Mouse (Mus musculus) forebrain, embryonic 15.5 days (tissue): Measurements from ENCODE around the gene BC107364. TPM values are rescaled to one million over a fixed set of nuclear protein-coding genes. Genes with fewer than 3 reads are reported as not detected.
"Not testable (repeated sequence)": the region's sequence is repeated elsewhere in the genome, so short reads cannot be mapped to it uniquely, and the experiment has no call there.

ENCODE experiments used
- ATAC-seq: fragments of 200-750 bp; cut with Nextera tagmentation; replicated peaks from 2 replicates; pipeline ENCODE4 v1.8.0; 2017; ENCODE audit warnings: mild to moderate bottlenecking, moderate TSS enrichment, moderate library complexity
- H3K27ac ChIP-seq: fragments of 300-500 bp; sonication (generic); replicated peaks from 2 replicates; pipeline ENCODE4 v1.5.1; 2015; ENCODE audit warnings: mild to moderate bottlenecking, inconsistent platforms
- H3K27me3 ChIP-seq: fragments of 300-500 bp; sonication (generic); 2 replicates; pipeline ENCODE4 v1.6.1; 2015; ENCODE audit warnings: inconsistent platforms
- H3K36me3 ChIP-seq: fragments of 300-500 bp; sonication (generic); 2 replicates; pipeline ENCODE4 v1.6.1; 2015; ENCODE audit warnings: mild to moderate bottlenecking, inconsistent platforms
- H3K4me1 ChIP-seq: fragments of 300-500 bp; sonication (generic); 2 replicates; pipeline ENCODE4 v1.6.1; 2015; ENCODE audit warnings: inconsistent platforms
- H3K4me2 ChIP-seq: fragments of 300-500 bp; sonication (generic); replicated peaks from 2 replicates; pipeline ENCODE4 v1.6.1; 2015; ENCODE audit warnings: mild to moderate bottlenecking, inconsistent platforms
- H3K4me3 ChIP-seq: fragments of 300-500 bp; sonication (generic); 2 replicates; pipeline ENCODE4 v1.5.1; 2015; ENCODE audit warnings: mild to moderate bottlenecking, inconsistent platforms
- H3K9ac ChIP-seq: fragments of 300-500 bp; sonication (generic); replicated peaks from 2 replicates; pipeline ENCODE4 v1.6.1; 2015; ENCODE audit warnings: mild to moderate bottlenecking, inconsistent platforms
- H3K9me3 ChIP-seq: fragments of 300-500 bp; sonication (generic); 2 replicates; pipeline ENCODE4 v1.6.1; 2016; ENCODE audit warnings: inconsistent platforms
- WGBS: fragments of 180-500 bp; shearing (Covaris S2); methylation state at CpG from one replicate; pipeline ENCODE4 v1.1.7; 2015; ENCODE audit warnings: mixed read lengths; 5-methylcytosine and 5-hydroxymethylcytosine counted together
- polyA plus RNA-seq: library from polyadenylated mRNA; unstranded; fragments of >200 nt; fragmentation: Nextera tagmentation; extraction: Ambion mirVana; gene quantifications from 2 replicates; pipeline ENCODE4 v1.2.1, GENCODE M21; 2015

Gene BC107364
- polyA plus RNA-seq, 1 experiment from 2014 or later = not detected

DNA sequence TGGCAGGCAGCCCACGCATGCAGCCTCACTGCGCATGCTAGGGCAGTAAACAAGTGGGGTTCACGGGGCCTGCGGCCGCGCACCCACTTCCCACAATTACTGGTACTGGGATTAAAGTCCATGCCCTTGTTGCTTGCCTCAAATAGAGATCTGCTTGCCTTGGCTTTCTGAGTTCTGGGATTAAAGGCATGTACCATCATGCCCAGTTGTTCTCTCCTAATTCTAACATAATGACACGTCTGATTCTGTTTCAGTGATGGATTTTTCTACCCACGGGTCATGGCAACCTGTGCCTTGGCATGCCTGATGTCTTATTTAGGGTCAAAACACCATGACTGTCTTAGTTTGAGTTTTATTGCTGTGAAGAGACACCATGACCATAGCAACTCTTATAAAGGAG, 15.5 kb upstream of the BC107364 start:
- no peaks in the 10 kb centered on the region for H3K36me3 ChIP-seq
- H3K4me2 ChIP-seq = no peak overlapping the region
- WGBS = 91% methylated on average over 8 of the region's 8 CpGs
- no peaks in the 10 kb centered on the region for H3K4me1 ChIP-seq
- no peak overlapping the region for H3K9ac ChIP-seq
- H3K4me3 ChIP-seq = no peak overlapping the region
- no peak overlapping the region for H3K27ac ChIP-seq
- H3K27me3 ChIP-seq = peaks cover 37% of the 10 kb centered on the region
- ATAC-seq = no peak
- no peaks in the 10 kb centered on the region; the same call in 1 of the 2 replicates for H3K9me3 ChIP-seq

DNA sequence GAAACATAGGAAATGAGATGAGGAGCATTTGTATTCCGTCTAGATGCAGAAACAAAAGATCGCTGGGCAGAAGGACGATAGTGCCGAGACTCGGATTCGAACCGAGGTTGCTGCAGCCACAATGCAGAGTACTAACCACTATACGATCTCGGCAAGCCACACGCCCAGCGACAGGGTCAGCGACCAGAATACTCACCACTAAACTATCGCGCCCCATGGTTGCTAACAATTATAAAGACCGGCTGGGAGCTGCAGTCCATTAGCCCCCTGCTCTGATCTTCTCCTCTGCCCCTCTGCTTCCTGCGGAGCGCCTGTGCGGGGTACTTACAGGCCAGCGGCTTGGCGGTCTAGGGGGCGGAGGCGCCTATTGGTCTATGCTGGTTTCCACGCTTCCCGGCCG, 11.8 kb upstream of the BC107364 start:
- Histone ChIP-seq H3K27ac (no peak overlapping the region), H3K27me3 (peaks cover 24% of the 10 kb centered on the region), H3K4me2 (no peak overlapping the region), H3K4me3 (no peak overlapping the region), H3K4me1 (no peaks in the 10 kb centered on the region), H3K9ac (no peak overlapping the region), H3K36me3 (no peaks in the 10 kb centered on the region), H3K9me3 (no peaks in the 10 kb centered on the region)
- no peak for ATAC-seq
- 9% methylated on average over 25 of the region's 25 CpGs for WGBS

DNA sequence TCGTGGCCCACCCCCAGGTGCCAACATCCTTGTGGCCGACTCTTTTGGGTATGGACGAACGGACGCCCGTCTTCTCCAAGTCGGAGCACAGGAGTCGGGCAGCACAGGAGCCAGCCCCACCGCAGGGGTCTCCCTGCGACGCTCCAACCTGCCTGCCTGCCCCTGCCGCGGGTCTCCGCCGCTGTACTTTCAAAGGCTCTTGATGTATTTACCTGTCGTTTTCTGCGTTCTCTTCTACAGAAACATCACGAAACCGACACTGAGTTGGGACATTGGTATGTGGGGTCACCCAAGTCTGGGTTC, 8.4 kb upstream of the BC107364 start:
- not testable (repeated sequence) for H3K9me3 ChIP-seq, H3K4me1 ChIP-seq, H3K9ac ChIP-seq, H3K4me3 ChIP-seq, H3K4me2 ChIP-seq, H3K36me3 ChIP-seq, H3K27ac ChIP-seq
- no CpG with 5 or more reads among the region's 19 CpGs for WGBS
- H3K27me3 ChIP-seq = peaks cover 21% of the 10 kb centered on the region
- ATAC-seq = 0 out of 2 replicates have a peak, but pooled peaks have one; percentile 20

DNA sequence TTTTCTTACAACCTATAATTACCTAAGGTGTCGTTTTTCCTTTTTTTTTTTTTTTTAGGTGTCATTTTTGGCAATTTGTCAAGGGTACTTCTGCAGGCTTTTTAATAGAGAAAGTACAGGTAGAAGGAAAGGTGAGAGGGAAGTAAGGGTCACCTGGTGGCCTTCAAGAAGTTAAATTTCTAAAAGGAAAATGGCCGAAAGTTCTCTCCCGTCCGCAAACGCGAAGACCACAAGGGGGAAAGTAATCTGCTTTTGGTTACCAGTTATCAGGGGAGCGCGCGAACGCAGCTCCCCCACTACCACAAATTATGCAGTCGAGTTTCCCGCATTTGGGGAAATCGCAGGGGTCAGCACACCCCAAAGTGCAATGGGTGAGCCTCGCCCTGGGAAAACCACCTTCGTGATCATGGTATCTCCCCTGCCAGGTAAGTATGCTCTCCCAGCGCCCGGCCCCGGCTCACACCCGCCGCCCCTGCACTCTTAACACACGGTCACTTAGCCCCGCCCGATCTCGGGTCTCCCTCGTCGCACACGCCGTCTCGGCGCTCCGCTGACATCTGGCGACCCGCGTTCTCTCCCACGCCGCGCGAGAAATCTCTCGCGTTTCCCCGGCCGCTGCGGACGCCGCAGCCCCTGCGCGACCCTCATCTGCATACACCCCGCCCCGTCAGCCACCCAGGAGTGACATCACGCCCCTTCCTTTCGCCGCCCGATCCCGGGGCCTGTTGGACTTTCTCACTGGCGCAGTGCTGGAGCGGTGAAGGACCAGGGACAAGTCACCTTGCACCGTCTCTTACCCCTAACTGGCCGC, 7.9 kb upstream of the BC107364 start:
- H3K4me2 ChIP-seq, H3K4me1 ChIP-seq, H3K9ac ChIP-seq, H3K36me3 ChIP-seq, H3K4me3 ChIP-seq, H3K9me3 ChIP-seq, H3K27ac ChIP-seq: not testable (repeated sequence)
- 0% methylated on average over 1 of the region's 58 CpGs for WGBS
- peak; percentile 74; the same call in 1 of the 2 replicates for ATAC-seq
- peaks cover 22% of the 10 kb centered on the region for H3K27me3 ChIP-seq

DNA sequence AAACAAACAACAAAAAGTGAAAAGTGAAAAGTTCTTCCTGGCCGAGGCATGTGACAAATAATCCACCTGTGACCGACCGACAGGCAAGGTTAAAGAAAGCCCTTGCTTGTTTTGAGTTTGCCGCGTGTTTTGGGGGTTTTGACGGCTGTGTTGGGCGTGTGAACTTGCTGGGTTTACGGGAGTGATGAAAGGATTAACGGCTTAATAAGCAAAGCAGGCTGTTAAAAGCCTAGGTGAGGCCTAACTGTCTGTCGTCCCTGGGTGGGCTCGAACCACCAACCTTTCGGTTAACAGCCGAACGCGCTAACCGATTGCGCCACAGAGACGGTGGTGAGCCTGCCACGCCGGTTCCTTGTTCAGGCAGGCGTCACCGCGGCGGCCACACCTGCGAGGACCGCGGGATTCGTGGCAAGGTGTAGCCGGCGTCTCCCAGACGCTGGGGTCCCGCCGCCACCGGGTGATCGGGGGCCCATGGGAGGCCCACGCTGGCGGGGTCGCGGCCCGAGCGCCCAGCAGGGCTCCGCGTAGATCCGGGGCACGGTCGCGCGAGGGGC, 6.9 kb upstream of the BC107364 start:
- H3K4me2 ChIP-seq, H3K27ac ChIP-seq, H3K9me3 ChIP-seq, H3K36me3 ChIP-seq, H3K4me1 ChIP-seq, ATAC-seq, H3K9ac ChIP-seq, H3K4me3 ChIP-seq: not testable (repeated sequence)
- WGBS = no CpG with 5 or more reads among the region's 48 CpGs
- peaks cover 18% of the 10 kb centered on the region for H3K27me3 ChIP-seq

DNA sequence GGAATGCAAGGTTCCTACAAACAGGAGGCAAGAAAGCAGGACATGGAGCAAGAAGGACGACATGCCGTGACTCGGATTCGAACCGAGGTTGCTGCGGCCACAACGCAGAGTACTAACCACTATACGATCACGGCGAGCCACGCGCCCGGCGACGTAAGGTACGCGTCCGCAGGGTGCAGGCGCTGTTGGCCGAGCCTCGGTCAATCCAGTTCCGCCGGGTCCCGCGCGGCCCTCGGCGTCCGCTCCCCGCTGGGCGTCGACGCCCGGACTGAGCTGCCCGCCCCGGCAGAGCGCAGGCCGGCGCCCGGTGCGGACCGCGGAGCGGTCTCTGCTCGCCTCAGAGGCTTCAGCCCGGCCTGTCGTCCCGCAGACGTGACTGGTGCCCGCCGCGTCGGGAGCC, 5.9 kb upstream of the BC107364 start:
- not testable (repeated sequence) for H3K4me2 ChIP-seq, H3K27ac ChIP-seq, H3K4me3 ChIP-seq, H3K9ac ChIP-seq, H3K9me3 ChIP-seq, H3K4me1 ChIP-seq, H3K36me3 ChIP-seq
- WGBS = no CpG with 5 or more reads among the region's 53 CpGs
- H3K27me3 ChIP-seq = peaks cover 14% of the 10 kb centered on the region
- ATAC-seq = peak; percentile 53; the same call in 1 of the 2 replicates

DNA sequence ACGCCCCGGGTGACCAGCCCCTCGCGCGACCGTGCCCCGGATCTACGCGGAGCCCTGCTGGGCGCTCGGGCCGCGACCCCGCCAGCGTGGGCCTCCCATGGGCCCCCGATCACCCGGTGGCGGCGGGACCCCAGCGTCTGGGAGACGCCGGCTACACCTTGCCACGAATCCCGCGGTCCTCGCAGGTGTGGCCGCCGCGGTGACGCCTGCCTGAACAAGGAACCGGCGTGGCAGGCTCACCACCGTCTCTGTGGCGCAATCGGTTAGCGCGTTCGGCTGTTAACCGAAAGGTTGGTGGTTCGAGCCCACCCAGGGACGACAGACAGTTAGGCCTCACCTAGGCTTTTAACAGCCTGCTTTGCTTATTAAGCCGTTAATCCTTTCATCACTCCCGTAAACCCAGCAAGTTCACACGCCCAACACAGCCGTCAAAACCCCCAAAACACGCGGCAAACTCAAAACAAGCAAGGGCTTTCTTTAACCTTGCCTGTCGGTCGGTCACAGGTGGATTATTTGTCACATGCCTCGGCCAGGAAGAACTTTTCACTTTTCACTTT, 847 bp downstream of the BC107364 start:
- not testable (repeated sequence) for H3K4me3 ChIP-seq, H3K4me2 ChIP-seq, H3K27ac ChIP-seq, H3K4me1 ChIP-seq, H3K9me3 ChIP-seq, H3K36me3 ChIP-seq, H3K9ac ChIP-seq, ATAC-seq
- no CpG with 5 or more reads among the region's 50 CpGs for WGBS
- H3K27me3 ChIP-seq = peaks cover 14% of the 10 kb centered on the region

DNA sequence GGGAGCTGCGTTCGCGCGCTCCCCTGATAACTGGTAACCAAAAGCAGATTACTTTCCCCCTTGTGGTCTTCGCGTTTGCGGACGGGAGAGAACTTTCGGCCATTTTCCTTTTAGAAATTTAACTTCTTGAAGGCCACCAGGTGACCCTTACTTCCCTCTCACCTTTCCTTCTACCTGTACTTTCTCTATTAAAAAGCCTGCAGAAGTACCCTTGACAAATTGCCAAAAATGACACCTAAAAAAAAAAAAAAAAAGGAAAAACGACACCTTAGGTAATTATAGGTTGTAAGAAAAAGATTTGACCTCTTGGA, 1.6 kb downstream of the BC107364 start:
- H3K4me2 ChIP-seq, H3K9me3 ChIP-seq, H3K9ac ChIP-seq, ATAC-seq, H3K4me3 ChIP-seq, H3K36me3 ChIP-seq, H3K4me1 ChIP-seq, H3K27ac ChIP-seq: not testable (repeated sequence)
- WGBS = no CpG with 5 or more reads among the region's 10 CpGs
- peaks cover 17% of the 10 kb centered on the region for H3K27me3 ChIP-seq

DNA sequence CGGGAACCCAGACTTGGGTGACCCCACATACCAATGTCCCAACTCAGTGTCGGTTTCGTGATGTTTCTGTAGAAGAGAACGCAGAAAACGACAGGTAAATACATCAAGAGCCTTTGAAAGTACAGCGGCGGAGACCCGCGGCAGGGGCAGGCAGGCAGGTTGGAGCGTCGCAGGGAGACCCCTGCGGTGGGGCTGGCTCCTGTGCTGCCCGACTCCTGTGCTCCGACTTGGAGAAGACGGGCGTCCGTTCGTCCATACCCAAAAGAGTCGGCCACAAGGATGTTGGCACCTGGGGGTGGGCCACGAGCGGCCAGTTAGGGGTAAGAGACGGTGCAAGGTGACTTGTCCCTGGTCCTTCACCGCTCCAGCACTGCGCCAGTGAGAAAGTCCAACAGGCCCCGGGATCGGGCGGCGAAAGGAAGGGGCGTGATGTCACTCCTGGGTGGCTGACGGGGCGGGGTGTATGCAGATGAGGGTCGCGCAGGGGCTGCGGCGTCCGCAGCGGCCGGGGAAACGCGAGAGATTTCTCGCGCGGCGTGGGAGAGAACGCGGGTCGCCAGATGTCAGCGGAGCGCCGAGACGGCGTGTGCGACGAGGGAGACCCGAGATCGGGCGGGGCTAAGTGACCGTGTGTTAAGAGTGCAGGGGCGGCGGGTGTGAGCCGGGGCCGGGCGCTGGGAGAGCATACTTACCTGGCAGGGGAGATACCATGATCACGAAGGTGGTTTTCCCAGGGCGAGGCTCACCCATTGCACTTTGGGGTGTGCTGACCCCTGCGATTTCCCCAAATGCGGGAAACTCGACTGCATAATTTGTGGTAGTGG, 2.1 kb downstream of the BC107364 start:
- H3K4me3 ChIP-seq, H3K27ac ChIP-seq, H3K4me1 ChIP-seq, H3K36me3 ChIP-seq, H3K4me2 ChIP-seq, H3K9ac ChIP-seq, H3K9me3 ChIP-seq: not testable (repeated sequence)
- ATAC-seq = peak; percentile 71
- H3K27me3 ChIP-seq = peaks cover 17% of the 10 kb centered on the region
- WGBS = no CpG with 5 or more reads among the region's 68 CpGs

DNA sequence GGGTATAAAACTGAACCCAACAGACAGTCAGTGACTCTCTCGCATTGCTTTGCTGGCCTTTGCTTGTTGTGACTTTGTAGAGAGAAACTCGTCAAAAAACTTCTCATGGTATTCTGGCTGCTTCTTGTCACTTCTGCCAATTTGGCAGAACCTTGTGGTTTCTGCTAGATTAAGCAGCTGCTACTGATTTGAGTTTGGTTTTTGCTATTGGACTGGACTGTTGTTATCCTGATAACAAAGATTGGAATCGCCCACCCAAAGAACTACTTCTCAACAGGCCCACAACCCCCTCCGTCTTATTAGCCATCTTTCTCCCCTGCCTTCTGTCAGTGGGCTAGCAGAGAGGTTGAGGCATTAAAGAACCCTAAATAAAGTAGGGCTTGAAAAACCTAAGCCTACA, 6.7 kb downstream of the BC107364 start:
- WGBS = 82% methylated on average over 4 of the region's 4 CpGs
- Histone ChIP-seq H3K4me1 (peaks cover 5% of the 10 kb centered on the region), H3K9ac (no peak overlapping the region), H3K27ac (no peak overlapping the region), H3K4me2 (no peak overlapping the region), H3K4me3 (no peak overlapping the region), H3K27me3 (peaks cover 53% of the 10 kb centered on the region), H3K36me3 (no peaks in the 10 kb centered on the region), H3K9me3 (no peaks in the 10 kb centered on the region)
- no peak for ATAC-seq

DNA sequence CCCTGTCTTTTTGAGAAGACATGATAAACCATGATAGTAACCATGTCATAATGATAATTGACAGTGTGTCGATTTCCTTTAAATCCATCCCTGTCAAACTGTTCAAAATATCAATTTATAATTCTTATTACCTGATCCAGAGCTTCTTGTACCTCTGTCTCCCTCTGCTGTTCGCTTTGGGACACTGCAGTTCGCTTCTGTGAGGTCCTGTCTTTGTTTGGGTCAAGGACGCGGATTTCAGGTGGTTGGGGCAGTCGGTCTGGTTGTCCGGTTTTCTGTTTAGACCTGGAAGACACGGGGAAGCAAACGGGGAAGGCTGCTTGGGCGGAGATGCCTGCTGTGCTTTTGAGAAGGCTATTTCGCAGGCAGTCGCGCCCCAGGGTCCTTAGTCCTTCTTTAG, 11.5 kb downstream of the BC107364 start:
- H3K4me1 ChIP-seq = peaks cover 5% of the 10 kb centered on the region
- no peaks in the 10 kb centered on the region for H3K9me3 ChIP-seq
- ATAC-seq = no peak
- H3K9ac ChIP-seq = peak overlapping the region; percentile 63
- no peaks in the 10 kb centered on the region for H3K36me3 ChIP-seq
- H3K27me3 ChIP-seq = peaks cover 91% of the 10 kb centered on the region
- H3K4me3 ChIP-seq = peak overlapping the region; percentile 46
- WGBS = under 1% methylated on average over 13 of the region's 13 CpGs
- no peak overlapping the region for H3K27ac ChIP-seq
- peak overlapping the region; percentile 73 for H3K4me2 ChIP-seq

DNA sequence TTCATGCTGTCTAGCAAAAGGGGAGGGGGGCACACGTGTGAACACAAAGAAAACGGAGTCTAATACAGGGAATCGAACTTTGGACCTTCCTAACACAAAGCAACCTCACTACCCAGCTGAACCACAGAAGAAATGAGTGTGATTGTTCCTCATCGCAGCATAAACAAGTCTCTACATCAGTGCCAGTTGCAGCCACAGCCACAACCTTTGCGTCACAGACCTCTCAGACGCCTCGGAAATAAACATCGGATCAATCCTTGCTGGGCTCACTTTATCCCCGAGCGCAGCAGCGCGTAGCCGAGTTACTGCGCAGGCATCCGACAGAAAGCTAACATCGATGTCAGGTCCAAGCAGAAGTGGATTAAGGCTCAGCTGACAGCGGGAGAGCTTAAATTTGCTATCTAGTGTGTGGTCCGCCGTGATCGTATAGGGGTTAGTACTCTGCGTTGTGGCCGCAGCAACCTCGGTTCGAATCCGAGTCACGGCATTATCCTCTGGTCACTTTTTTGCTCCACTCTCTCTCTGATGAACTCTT, 16.5 kb downstream of the BC107364 start:
- Histone ChIP-seq H3K36me3 (no peaks in the 10 kb centered on the region), H3K9ac (no peak overlapping the region)
- WGBS = under 1% methylated on average over 26 of the region's 26 CpGs

More for the DNA sequence above, 16.5 kb downstream of the BC107364 start:
- peak overlapping the region; percentile 21 for H3K4me3 ChIP-seq
- H3K9me3 ChIP-seq = no peaks in the 10 kb centered on the region
- H3K4me1 ChIP-seq = peaks cover under 1% of the 10 kb centered on the region
- peaks cover 77% of the 10 kb centered on the region for H3K27me3 ChIP-seq
- peak overlapping the region; percentile 14 for H3K4me2 ChIP-seq
- no peak overlapping the region for H3K27ac ChIP-seq
- ATAC-seq = no peak
